Mouse (Mus musculus) forelimb bud, embryonic 11.5 days (tissue): ENCODE measurements around the gene Hoxb3.
A peak's percentile ranks its signal among the peaks of the same experiment; 100 is the strongest.

Source experiments
- DNase-seq: peaks from one replicate; pipeline ENCODE4 v3.0.0-alpha.2; 2012; ENCODE audit warnings: low read depth, low spot score

Hoxb3 gene

DNA sequence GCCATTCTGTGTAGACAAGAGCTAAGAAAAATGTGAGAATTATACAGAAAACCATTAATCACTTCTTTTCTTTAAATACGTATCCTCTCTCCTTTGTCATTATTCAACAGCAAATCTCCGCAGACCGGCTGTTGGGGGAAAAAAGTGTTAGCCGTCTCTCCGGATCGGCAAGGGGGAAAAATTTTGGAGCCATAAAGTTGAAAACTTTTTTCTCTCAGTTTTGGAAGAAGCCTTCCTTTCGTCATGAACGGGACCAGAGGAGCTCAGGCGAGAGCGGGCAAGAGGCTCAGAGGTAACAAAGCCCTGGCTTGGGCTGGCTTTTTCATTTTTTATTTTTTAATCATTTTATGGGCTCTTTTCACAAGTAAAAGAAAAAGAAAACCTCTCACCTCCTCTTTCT is at the start of gene Hoxb3:
TSS of gene Hoxb3 (plus strand) at position 173 of the 400 bp plus-strand sequence.
- DNase-seq = no peak

DNA sequence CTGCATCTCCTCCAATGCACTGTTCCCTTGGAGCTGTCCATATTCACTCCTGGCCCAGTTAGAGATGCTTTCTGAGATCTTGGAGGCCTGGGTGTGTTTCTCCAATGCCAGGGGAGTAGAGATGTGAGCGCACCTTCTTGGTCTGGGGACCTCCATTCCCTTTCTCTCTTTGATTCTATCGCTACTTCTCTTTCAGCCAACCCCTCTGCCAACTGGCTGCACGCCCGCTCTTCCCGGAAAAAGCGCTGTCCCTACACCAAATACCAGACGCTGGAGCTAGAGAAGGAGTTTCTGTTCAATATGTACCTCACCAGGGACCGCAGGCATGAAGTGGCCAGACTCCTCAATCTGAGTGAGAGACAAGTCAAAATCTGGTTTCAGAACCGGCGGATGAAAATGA is 48.7 kb upstream of the Hoxb3 start:
- DNase-seq = no peak

DNA sequence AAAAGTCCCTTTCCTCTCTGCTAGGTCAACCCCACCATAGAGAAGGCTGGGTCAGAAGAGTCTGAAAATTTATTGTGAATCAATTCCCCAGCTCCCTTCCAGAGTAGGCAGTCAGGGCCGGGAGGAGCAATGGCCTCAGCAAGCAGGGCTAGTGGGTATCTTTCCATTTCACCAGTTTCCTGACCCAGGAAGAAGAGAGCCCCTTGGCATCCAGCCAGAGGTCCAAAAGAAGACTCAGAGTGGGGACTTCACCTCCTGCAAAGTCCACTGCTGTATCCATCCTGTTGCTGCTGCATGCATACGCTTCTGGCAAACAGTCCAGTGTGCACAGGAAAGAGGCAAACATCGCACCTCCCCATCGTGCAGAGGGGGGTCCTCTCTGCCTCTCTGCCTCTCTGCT is 47.2 kb upstream of the Hoxb3 start:
- no peak for DNase-seq

DNA sequence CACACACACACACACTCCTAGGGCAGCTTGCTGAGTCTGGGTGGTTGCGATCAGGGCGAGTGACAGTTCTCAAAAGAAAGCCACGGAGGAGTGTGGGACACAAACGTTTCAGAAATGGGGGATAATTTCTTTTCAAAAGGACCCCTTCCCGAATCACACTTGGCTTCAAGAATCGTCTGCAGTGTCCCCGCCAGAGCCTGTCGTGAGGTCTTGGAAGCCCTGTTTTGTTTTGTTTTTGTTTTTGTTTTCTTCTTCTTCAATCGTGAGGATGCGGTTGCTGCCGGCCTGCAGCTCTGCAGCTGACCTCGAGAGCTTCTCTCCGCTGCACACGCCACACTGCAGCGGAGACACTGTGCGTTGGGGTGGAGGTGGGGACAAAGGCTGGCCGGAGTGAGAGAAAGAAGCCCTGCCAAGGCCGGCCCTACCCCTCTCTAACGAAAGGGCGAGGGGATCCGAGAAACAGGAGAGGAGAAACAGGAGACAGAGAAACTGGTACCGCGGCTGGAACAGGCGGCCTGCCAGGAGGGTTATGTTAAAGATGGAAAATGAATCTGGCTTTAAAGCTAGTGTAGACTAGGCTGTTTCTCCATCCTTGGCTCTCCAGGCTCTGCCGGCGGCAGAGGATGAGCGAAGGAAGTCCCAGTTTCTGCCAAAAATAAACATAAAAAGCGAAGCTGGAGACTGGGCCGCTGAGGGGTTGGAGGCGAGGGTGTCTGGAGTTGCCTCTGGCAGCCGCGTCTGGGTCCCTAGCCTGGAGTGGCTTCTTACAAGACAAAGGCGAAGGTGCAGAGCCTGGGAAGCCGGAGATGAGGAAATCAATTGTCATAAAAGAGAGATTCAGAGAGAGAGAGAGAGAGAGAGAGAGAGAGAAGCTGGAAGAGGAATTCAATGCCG is 45.7 kb upstream of the Hoxb3 start:
- DNase-seq = no peak

DNA sequence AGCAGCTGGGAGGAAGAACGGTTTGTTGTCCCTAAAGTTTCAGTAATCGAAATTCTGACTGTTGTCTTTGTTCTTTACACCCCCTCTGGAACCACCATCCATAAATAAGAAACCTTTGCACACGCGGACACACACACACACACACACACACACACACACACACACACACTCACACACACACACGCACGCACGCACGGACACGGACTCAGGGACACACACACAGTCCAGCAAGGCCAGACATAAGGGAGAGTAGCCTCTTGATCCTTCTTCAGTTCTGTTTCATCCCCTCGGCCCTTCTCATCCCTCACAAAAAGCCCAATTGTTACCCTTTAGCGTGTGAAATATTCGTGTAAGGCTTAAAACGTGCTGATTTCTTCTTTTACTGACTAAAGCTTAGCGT is 44.8 kb upstream of the Hoxb3 start:
- no peak for DNase-seq

DNA sequence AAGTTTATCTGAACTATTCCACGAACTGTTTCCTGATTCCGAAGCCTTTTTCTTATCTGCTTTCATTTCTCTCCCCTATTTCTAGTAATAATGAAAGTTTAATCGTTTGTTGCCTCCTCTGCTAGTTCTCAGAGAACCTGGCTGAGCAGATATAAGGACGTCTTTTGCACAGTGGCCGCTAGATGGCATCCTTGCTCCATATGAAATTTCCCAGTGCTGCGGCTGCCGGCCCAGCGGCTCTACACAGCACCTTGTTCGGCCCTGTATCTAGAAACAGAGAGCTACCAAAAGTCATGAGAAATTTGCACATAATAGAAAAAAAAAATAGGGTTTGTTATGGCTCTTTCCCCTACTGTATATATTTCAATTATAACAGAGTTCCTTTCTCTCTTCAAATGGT is 44.4 kb upstream of the Hoxb3 start:
- peak; percentile 91 for DNase-seq

DNA sequence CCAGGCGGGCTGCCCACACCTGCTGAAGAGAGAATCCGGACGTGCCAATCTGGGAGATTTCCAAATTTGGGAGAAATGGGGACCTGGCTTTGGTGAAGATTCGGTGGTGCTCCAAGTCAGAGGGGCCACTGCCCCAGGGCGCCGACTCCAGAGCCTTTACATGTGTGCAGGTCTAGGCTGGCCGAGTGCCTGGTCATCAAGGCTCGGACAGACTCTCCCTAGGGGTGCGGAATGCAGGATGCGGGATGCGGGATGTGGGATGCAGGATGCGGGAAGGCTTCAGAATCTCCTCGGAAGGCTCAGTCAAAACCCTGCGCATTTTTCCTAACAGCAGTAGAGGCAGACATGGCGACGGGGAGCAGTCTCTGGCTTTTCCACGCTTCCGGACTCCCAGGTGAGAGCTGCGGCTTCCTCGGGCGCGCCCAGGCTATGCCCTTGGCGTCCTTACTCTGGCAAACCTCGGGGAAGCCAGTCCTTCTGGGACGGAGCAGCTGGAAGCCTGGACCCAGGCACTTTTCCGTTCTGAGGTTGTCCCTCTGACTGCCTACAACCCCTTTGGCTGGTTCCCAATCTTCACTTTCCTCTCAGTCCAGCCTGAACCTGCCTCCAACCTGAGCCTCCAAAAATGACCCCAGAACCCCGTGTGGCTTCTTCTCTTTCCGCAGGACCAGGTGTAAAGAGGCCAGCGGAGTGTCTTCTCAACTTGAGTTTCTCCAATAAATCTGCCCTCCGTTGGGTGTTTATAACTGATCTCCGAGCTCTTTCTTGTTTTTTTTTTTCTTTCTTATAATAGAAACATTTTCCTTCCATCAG is 43.5 kb upstream of the Hoxb3 start:
- no peak for DNase-seq

DNA sequence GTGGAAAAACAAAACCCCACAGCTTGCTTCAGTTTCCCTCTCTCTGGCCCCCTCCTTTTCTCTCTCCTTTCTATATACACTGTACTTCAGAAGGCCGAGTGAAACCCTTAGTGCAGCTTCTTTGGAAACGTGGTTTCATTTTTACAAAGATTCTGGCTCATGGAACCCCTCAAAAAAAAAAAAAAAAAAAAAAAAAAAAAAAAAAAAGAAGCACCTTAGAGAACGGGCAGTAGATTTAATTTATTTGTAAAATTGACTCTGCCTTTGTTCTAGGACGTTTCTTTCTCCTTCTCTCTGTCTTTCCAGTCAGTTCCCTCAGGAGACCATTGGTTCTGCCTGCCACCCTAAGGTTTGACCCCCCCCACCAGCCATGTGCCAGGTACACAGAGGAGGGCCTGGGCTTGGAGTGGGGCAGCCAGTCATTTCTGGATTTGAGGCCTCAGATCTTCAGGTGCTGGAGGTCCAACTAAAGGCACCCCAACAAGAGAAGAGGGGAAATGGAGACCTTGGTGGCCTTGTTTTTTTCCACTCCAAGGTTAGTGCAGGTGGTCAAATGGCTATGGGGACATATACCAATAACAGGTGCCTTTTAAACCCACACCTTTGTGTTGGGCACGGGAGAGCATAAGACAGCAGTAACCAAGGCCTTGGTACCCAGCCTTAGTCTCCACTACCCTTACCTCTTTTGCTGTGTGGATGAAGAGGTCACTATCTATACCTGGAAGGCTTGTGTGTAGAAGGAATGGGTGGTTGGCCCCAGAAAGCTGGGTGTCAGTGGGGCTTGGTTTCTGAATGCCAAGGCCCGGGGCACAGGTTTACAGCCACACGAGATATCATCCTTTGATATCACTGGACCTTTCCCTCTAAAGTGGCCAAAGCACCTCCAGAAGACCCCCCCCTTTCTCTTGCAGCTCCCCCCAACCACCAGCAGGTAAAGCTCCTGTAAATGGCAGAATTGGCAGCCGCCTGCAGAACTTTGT is 42.4 kb upstream of the Hoxb3 start:
- DNase-seq = no peak

DNA sequence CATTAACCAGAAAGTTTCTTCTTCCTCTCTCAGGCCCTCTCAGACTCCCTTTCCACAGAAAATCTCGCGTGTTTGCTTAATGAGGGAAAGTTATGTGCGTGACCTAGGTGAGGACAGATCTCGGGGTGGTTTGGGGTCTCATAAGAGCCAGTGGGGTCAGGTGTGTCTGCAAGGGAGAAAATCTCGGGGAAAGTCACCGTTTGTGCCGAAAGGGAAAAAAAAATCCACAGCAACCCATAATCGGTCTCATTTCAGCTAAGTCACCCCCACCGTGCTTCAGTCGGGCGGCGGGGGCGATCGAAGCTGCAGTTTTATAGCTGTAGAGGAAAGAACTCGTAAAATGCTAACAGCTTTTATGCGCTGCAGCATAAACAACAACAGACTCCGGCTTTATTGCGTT is 41.7 kb upstream of the Hoxb3 start:
- DNase-seq = no peak

DNA sequence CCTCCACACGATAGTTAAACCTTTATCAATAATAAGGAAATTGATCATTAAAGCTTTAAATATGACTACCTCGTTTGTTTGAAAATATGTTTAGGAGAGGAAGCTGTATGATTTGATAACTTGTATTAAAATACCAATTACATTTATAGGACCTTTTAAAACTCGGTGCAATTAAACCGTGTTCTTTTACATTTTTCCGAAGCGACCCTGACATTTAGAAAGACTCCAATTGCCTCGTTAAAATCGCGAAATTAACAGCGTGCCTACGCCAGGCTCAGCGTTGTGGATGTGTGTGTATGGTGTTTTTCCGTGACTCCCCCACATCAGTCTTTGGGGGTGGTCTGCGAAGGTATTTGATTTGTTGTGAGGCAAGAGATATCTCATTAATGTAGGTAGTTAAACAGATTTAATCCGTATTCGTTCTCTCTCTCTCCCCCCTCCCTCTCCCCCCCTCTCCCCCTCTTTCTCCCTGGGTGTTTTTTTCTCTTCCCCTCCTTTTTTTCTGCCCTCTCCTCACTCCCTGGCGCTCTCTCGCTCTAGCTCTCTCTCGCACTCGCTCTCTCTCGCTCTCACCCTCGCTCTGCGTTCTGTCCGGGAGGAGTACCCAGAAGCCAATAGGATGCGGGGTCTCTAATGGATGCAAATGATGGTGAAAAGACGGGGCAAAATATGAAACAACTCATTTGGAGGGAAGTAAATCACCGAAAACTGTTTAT is 41.1 kb upstream of the Hoxb3 start, which contains the start of gene Hoxb8:
TSS of gene Hoxb8 (plus strand) at position 51 of the 716 bp plus-strand sequence.
- DNase-seq = no peak

DNA sequence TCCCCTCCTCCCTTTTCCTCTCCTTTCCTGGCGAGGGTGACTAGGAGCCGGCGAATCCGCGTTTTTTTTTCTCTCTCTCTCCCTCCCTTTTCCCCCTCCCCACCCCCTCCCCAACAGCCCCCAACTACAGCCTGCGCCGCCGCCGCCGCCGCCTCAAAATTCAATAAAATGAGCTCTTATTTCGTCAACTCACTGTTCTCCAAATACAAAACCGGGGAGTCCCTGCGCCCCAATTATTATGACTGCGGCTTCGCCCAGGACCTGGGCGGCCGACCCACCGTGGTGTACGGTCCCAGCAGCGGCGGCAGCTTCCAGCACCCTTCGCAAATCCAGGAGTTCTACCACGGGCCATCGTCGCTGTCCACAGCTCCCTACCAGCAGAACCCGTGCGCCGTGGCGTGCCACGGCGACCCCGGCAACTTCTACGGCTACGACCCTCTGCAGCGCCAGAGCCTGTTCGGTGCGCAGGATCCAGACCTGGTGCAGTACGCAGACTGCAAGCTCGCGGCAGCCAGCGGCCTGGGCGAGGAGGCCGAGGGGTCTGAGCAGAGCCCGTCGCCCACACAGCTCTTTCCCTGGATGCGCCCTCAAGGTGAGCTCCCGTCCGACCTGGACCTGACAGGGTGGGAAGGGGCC is 40.2 kb upstream of the Hoxb3 start:
- DNase-seq = no peak

DNA sequence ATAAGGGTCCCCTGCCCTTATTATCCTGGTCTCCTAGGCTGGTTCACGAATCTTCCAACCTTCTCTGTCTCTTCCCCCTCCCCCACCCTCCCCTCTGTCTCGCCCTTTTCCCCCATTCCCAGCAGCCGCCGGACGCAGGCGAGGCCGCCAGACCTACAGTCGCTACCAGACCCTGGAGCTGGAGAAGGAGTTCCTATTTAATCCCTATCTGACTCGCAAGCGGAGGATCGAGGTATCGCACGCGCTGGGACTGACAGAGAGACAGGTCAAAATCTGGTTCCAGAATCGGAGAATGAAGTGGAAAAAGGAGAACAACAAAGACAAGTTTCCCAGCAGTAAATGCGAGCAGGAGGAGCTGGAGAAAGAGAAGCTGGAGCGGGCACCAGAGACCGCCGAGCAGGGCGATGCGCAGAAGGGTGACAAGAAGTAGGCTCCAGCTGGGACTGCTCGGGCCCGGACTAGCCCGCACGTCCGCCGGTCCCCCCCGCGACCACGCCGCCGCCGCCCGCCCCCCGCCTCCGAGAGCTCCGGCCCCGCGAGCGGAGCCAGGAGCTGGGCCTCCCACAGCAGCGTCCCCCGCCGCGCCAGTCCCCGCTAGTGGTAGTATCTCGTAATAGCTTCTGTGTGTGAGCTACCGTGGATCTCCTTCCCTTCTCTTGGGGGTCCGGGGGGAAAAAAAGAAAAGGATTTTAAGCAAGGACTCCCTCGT is 38.9 kb upstream of the Hoxb3 start:
- DNase-seq = no peak

DNA sequence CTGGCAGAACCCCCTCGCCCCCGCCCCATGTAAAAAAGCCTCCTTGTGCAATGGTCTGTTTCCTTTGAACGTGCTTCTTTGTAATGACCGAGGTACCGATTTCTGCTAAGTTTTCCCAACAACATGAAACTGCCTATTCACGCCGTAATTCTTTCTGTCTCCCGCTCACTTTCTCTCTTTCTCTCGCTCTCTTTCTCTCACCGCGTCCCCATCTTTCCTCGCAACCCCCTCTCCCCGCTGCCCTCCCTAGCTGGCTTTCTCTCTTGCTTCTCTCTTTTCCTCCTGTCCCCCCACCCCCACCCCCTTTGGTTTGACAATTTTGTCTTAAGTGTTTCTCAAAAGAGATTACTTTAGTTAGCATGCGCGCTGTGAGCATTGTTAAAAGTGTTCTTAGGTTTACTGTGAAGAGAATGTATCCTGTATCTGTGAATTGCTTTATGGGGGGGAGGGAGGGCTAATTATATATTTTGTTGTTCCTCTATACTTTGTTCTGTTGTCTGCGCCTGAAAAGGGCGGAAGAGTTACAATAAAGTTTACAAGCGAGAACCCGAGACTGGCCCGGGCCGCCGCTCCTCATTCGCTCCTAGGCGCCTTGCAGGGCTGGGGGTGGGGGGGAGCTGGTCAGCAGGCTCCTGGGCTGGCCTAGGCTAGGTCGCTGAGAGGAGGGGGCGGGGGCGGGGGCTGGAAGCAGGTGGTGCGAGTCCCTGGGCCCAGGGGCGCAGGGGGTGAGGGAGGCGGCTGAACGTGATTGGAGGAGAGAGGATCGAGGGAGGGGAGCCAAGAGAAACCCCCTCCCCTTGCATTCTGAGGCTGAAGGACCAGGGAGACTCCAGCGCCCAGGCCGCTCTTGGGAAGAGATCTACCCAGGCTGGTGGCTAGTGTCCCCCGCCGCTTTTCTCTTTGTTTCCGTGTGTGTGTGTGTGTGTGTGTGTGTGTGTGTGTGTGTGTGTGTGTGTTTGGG is 38.1 kb upstream of the Hoxb3 start:
- no peak for DNase-seq

DNA sequence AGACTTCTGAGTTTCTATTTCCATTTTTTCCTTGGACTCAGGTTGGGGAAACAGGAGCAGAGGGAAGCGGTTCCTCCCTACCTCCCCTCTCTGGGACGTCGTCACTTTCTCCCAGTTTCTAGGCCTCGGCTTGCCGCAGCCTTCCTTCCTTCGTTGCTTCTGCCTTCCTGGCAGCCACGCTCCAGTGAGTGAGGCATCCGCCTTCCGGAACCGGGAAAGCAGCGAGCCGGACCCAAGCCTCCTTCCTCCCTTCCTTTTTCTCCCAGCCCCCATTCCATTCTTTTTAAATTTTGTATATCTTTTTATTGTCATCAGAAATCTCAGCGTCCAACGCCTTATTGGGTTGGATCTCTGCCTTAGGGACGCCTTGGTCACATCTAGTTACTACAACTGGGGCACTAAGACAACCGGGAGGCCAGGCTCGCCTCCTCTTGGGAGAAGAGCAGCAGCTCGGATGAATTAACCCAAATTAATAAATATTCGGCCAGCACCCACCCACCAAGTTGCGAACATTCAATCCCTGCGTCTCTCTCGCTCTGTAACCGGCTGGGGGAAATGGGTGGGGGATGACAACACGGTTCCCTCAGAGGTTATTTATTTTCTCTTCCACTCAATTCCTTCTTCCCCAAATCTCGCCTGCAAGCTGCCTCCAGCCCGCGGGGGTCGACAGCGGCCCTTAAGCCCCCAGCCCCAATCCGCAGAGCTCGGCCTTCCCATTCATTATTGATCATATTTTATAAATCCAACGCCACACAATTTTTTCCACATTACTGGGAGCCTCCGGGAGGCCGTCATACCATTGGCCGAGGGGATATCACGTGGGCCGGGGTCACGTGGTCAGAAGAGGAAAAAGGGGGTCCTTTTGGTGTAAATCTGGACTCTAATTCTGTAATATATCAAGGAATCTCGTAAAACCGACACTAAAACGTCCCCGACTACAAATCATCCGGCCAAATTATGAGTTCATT is 37.1 kb upstream of the Hoxb3 start, which contains the start of gene Hoxb7:
TSS of gene Hoxb7 (plus strand) at position 853 of the 968 bp plus-strand sequence.
- DNase-seq = no peak

DNA sequence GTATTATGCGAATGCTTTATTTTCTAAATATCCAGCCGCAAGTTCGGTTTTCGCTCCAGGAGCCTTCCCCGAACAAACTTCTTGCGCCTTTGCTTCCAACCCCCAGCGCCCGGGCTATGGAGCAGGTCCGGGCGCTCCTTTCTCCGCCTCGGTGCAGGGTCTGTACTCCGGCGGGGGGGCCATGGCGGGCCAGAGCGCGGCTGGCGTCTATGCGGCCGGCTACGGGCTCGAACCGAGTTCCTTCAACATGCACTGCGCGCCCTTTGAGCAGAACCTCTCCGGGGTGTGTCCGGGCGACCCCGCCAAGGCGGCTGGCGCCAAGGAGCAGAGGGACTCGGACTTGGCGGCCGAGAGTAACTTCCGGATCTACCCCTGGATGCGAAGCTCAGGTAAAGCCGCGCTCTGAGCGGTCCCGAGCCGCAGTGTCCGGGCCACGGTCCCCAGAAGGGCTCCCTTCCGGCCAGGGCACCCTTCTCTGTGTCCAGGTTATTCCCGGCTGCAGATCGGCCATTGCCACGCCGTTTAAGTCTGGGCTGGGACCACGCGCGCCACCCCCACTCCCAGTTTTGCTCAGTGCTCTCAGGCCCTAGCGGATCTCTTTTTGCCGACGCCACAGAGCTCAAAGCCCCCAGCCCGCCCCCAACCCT is 36.3 kb upstream of the Hoxb3 start:
- DNase-seq = no peak

DNA sequence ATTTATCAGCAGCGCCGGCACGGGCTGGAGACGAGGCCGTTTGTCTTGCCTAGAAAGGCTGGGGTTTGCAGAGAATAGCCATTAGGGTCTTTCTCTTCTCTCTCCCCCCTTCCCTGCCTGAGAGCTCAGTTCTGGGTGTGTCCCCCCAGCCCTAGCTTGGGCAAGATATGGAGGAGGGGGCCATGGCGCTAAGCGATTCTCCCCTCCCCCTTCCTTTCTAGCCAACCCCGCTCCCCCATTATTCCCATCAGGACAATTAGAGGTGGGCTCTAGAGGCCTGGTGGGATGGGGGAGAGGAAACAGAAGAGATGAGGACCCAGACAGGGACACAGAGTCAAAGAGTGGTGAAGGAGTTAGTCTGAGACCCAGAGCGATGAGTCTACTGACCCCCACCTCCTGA is 35.7 kb upstream of the Hoxb3 start:
- no peak for DNase-seq
